In the genomic region with DNA sequence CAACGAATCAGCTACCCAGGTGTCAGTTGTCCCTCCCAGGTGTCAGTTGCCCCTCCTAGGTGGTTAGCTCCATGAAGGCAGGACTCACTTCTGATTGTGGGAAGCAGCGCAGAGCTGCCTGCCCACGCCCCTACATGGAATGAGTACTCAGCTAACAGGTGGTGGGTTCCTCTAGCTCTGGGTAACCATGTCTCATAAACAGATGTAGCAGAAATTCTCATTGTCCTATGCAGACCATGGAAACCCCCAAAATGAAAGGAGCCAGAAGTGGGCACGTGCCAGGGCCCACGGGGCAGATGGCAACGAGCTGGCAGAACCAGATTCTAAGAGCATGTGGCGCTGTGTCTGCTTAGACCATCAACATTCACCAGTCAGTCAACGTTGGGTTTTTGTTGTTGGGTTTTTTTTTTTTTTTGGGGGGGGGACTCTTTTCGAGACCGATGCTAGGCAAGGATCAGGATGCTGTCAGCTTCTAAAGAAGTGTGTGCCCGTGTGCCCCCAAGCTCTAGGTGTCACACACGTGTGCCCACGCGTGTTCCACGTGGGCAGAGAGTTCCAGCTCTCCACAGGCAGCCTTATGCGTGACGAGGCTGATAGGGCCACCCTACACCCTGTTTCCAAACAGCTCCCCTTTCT, we compare ENCODE assay signal across 8 mouse cellular contexts. TPM values are rescaled to one million over a fixed set of nuclear protein-coding genes. Genes with fewer than 3 reads are reported as not detected.
DNase-seq lines count a peak whose midpoint lies in the region; ATAC-seq and TF ChIP-seq lines count a peak whose summit lies in the region.

No protein-coding gene starts in this region.

- WGBS in heart, embryonic 14.5 days, result 2% methylated on average over 17 of the region's 17 CpGs
- WGBS in forebrain, embryonic 14.5 days, result 2% methylated on average over 17 of the region's 17 CpGs
- whole genome bisulfite sequencing in small intestine, adult 2 months, result 3% methylated on average over 17 of the region's 17 CpGs

- ATAC-seq in heart, embryonic 14.5 days (ENCODE audit: insufficient number of reproducible peaks, insufficient read depth, low FRiP score, low read depth), result no peak; the same call in 1 of the 2 replicates
- ATAC-seq in forebrain, embryonic 14.5 days, result peak; percentile 24; the same call in 1 of the 2 replicates

- H3K27me3 ChIP-seq in heart, embryonic 14.5 days (ENCODE audit: control insufficient read depth, insufficient read depth, low read length), result peaks cover 14% of the 10 kb centered on the region
- no peaks in the 10 kb centered on the region for H3K27me3 ChIP-seq in forebrain, embryonic 14.5 days (replicated peaks; ENCODE audit: control insufficient read depth, insufficient read depth, low read length)
- H3K27me3 ChIP-seq in small intestine, adult 2 months (ENCODE audit: control insufficient read depth, insufficient read depth, low read length), result peaks cover 26% of the 10 kb centered on the region

- peak overlapping the region; percentile 42 to 44 for H3K4me3 ChIP-seq in heart, embryonic 14.5 days (ENCODE audit: control insufficient read depth in 1 of 2, insufficient read depth in 1 of 2, low read depth in 1 of 2, low read length in 2 of 2)
- H3K4me3 ChIP-seq in forebrain, embryonic 14.5 days (ENCODE audit: low read depth, low read length), result peak overlapping the region; percentile 33
- peak overlapping the region; percentile 47 for H3K4me3 ChIP-seq in small intestine, adult 2 months (ENCODE audit: low read depth, low read length)

- no peaks in the 10 kb centered on the region for H3K36me3 ChIP-seq in heart, embryonic 14.5 days (ENCODE audit: control insufficient read depth, insufficient read depth, low read length)
- H3K36me3 ChIP-seq in forebrain, embryonic 14.5 days (ENCODE audit: control insufficient read depth, insufficient read depth, low read length), result no peaks in the 10 kb centered on the region
- no peaks in the 10 kb centered on the region for H3K36me3 ChIP-seq in small intestine, adult 2 months (ENCODE audit: control insufficient read depth, insufficient read depth, low read length)

- peak overlapping the region; percentile 53 for H3K9ac ChIP-seq in heart, embryonic 14.5 days (ENCODE audit: low read length)
- peak overlapping the region; percentile 71 for H3K9ac ChIP-seq in forebrain, embryonic 14.5 days (ENCODE audit: low read length)

- 0 out of 2 replicates have a peak, but pooled peaks cover 3% of the 10 kb centered on the region for H3K9me3 ChIP-seq in heart, embryonic 14.5 days (ENCODE audit: control insufficient read depth, low read length)
- H3K9me3 ChIP-seq in forebrain, embryonic 14.5 days (replicated peaks; ENCODE audit: control insufficient read depth, low read length), result no peaks in the 10 kb centered on the region

- peak overlapping the region; percentile 78 for H3K4me2 ChIP-seq in heart, embryonic 14.5 days (ENCODE audit: low read length)
- H3K4me2 ChIP-seq in forebrain, embryonic 14.5 days (ENCODE audit: low read length), result peak overlapping the region; percentile 69

- DNase-seq in heart, adult 8-10 months (ENCODE audit: low spot score), result no peak
- peak; percentile 55 for DNase-seq in MEL-GATA-1-ER (ENCODE audit: extremely low read depth, low read depth)
- peak; percentile 72 for DNase-seq in forebrain, embryonic 14.5 days (ENCODE audit: low spot score)
- peak; percentile 74 for DNase-seq in left cerebral cortex, postnatal 4 days
- no peak for DNase-seq in embryo, embryonic 10 days (ENCODE audit: low spot score)
- no peak for DNase-seq in kidney, postnatal 10 days

- TF ChIP-seq CTCF in small intestine, adult 2 months (IDR thresholded peaks at IDR 0.05; ENCODE audit: extremely low read depth, insufficient read length, insufficient replicate concordance, low read depth, low read length), result no peak

- peak overlapping the region; percentile 56 to 60 for H3K27ac ChIP-seq in heart, embryonic 14.5 days (replicated peaks in 1 of 2; ENCODE audit: control insufficient read depth in 1 of 2, insufficient read depth in 1 of 2, low read depth in 2 of 2, low read length in 2 of 2)
- peak overlapping the region; percentile 89 for H3K27ac ChIP-seq in forebrain, embryonic 14.5 days (ENCODE audit: low read depth, low read length)
- H3K27ac ChIP-seq in small intestine, adult 2 months (ENCODE audit: insufficient read depth, low read depth, low read length), result no peak overlapping the region

- intact Hi-C loops in left cerebral cortex, postnatal 4 days (cut with DNase I), result no loop called here

- TF ChIP-seq POLR2A in small intestine, adult 2 months (IDR thresholded peaks at IDR 0.05; ENCODE audit: low read depth, low read length), result no peak

- peaks cover 15 to 21% of the 10 kb centered on the region in 2 experiments for H3K4me1 ChIP-seq in heart, embryonic 14.5 days (ENCODE audit: control insufficient read depth in 2 of 2, insufficient read depth in 2 of 2, low read length in 2 of 2)
- H3K4me1 ChIP-seq in forebrain, embryonic 14.5 days (ENCODE audit: control insufficient read depth, insufficient read depth, low read length), result peaks cover 22% of the 10 kb centered on the region
- peaks cover 8% of the 10 kb centered on the region for H3K4me1 ChIP-seq in small intestine, adult 2 months (ENCODE audit: control insufficient read depth, insufficient read depth, insufficient read length, low read length)

RNA-seq across cellular contexts. Expression of a gene that starts 6.1 kb away (rescaled TPM):
- 1.1 and 1.2 TPM in 2 replicates for polyA plus RNA-seq in heart, embryonic 14.5 days (2014; fragmentation: Nextera tagmentation; extraction: Ambion mirVana)
- under 1 TPM; 0.14 to 0.56 (median 0.35) TPM for total RNA-seq in heart, adult 8-10 months (2022)
- polyA plus RNA-seq in forebrain, embryonic 14.5 days (2014; fragmentation: Nextera tagmentation; extraction: Ambion mirVana), result 15.6 and 18.9 TPM in 2 replicates
- 100 to 1,000 TPM; 101 to 102 TPM for total RNA-seq in left cerebral cortex, postnatal 4 days (2021)
- 0.30 and 0.70 TPM in 2 replicates for polyA plus RNA-seq in small intestine, adult 2 months (2012; rRNA removed)

RNA-seq across cellular contexts. Expression of a gene that starts 12.6 kb away (rescaled TPM):
- 94.4 and 98.7 TPM in 2 replicates for polyA plus RNA-seq in heart, embryonic 14.5 days (2014; fragmentation: Nextera tagmentation; extraction: Ambion mirVana)
- total RNA-seq in heart, adult 8-10 months (2022), result 1 to 10 TPM in 1 of 4 experiments, under 1 TPM in 3; 0.46 to 1.6 (median 0.99) TPM
- polyA plus RNA-seq in forebrain, embryonic 14.5 days (2014; fragmentation: Nextera tagmentation; extraction: Ambion mirVana), result 74.2 and 78.9 TPM in 2 replicates
- 10 to 100 TPM; 22.0 to 26.1 TPM for total RNA-seq in left cerebral cortex, postnatal 4 days (2021)
- polyA plus RNA-seq in small intestine, adult 2 months (2012; rRNA removed), result 6.8 and 12.5 TPM in 2 replicates

RNA-seq across cellular contexts. Expression of a gene that starts 37.8 kb away (rescaled TPM):
- polyA plus RNA-seq in heart, embryonic 14.5 days (2014; fragmentation: Nextera tagmentation; extraction: Ambion mirVana), result 24.7 and 27.4 TPM in 2 replicates
- 10 to 100 TPM; 21.7 to 25.8 (median 24.5) TPM for total RNA-seq in heart, adult 8-10 months (2022)
- polyA plus RNA-seq in forebrain, embryonic 14.5 days (2014; fragmentation: Nextera tagmentation; extraction: Ambion mirVana), result 90.7 and 98.1 TPM in 2 replicates
- 100 to 1,000 TPM; 134 to 148 TPM for total RNA-seq in left cerebral cortex, postnatal 4 days (2021)
- 9.5 and 23.8 TPM in 2 replicates for polyA plus RNA-seq in small intestine, adult 2 months (2012; rRNA removed)

RNA-seq across cellular contexts. Expression of a gene that starts 41.2 kb away (rescaled TPM):
- polyA plus RNA-seq in heart, embryonic 14.5 days (2014; fragmentation: Nextera tagmentation; extraction: Ambion mirVana), result not detected in 2 replicates
- total RNA-seq in heart, adult 8-10 months (2022), result 1 to 10 TPM; 2.4 to 3.3 (median 2.9) TPM
- not detected in 2 replicates for polyA plus RNA-seq in forebrain, embryonic 14.5 days (2014; fragmentation: Nextera tagmentation; extraction: Ambion mirVana)
- total RNA-seq in left cerebral cortex, postnatal 4 days (2021), result not detected
- 3.0 TPM in 1 of 2 replicates, not detected in the other for polyA plus RNA-seq in small intestine, adult 2 months (2012; rRNA removed)

RNA-seq across cellular contexts. Expression of a gene that starts 53.2 kb away (rescaled TPM):
- 0.80 and 1.1 TPM in 2 replicates for polyA plus RNA-seq in heart, embryonic 14.5 days (2014; fragmentation: Nextera tagmentation; extraction: Ambion mirVana)
- total RNA-seq in heart, adult 8-10 months (2022), result 10 to 100 TPM; 38.6 to 59.0 (median 49.5) TPM
- 0.77 and 1.2 TPM in 2 replicates for polyA plus RNA-seq in forebrain, embryonic 14.5 days (2014; fragmentation: Nextera tagmentation; extraction: Ambion mirVana)
- 1 to 10 TPM; 6.7 to 6.8 TPM for total RNA-seq in left cerebral cortex, postnatal 4 days (2021)
- 246 and 260 TPM in 2 replicates for polyA plus RNA-seq in small intestine, adult 2 months (2012; rRNA removed)

Comparison
In these comparisons a context has a peak if more than half of its experiments do, and no peak if none do; other contexts are left out.
1. DNase-seq: peak in MEL-GATA-1-ER (single experiment), forebrain, embryonic 14.5 days (single experiment) and left cerebral cortex, postnatal 4 days (single experiment); none in heart, adult 8-10 months (single experiment), embryo, embryonic 10 days (single experiment) and kidney, postnatal 10 days (single experiment).
2. Peak in every context shown above with its lines, with median percentiles within 50 percentile points of each other: H3K4me3 ChIP-seq.